Mouse (Mus musculus) cerebellum, adult 18-20 months (tissue): ENCODE measurements at regions not wholly inside any gene's neighbourhood (a gene's known extent, or its start where the extent isn't known, plus 50 kb on each side); places are given as distances from the start of the nearest gene placed in this dataset.

Source experiments
- DNase-seq, 2 experiments: peaks; one replicate each; pipeline ENCODE4 v3.0.0; 2021

DNA sequence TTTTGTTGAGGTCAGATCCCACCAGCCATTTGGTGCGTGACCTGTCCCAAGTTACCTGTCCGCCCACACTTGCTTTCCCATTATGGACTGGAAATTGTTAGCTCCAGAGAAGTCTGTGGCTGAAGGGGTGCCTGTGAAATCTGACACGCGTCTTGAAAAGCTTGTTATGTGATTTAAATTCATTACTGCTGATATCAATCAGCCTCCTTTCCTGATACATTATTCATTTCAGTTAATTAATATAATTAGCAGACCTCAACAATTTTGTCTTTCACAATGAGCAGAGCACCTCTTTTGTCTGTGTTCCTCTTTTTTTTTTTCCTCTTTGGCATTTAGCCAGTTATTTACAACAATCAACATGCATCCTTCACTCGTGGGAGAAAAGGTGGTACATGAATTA lies 58.6 kb upstream of the Grip1 start:
- no peak for DNase-seq

DNA sequence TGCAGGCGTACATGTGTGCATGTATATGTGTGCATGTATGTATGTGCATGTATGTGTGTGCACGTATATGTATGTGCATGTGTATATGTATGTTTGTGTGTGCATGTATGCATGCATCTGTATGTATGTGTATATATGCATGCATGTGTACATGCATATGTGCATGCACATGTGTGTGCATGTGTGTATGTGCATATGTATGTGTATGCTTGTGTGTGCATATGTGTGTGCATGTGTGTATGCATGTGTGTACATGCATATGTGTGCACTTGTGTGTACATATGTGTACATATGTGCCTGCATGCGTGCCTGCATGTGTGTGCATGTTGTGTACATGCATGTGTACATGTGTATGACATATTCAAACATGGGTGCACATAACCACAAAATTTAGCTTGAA lies 65.7 kb upstream of the Grip1 start:
- DNase-seq = no peak

GRCm38 (mm10) chr10:119382257-119382656 lies 71.4 kb upstream of the Grip1 start:
- DNase-seq = no peak

DNA sequence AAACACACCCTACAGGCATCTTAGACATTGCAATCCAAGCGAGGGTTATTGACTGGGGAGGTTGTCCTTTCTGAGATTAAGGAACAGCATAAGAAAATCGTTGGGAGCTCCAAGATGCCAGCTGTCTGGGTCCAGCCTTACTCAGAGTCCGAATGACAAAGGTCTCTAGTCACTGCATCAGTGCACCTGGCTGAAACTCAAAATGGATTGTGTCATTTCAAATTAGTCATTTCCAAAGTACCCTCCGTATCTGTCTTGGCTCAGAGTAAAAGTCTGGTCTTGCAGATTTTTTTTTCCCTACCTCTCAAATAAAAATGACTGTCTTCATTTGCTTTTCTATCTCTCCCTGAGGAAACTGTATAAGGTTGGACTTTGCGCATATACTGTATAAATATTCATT lies 85.1 kb upstream of the Grip1 start:
- DNase-seq = no peak

DNA sequence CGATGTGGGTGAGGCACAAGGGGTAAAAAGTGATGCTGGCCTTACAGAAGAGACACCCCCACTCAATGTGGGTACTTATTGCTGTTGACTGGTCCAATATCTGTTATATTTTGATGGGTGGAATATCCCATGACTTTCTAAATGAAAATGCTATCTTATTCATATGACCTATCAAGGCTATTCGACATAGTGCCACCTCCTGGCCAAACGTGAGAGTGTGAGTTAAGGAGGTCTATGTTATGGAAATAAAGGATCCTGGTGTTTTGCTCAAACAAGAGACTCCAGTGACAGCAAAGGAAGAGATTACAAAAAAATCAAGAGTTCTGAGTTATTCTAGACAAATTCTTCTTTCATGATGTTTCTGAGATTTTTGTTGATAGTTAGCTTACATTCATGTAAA lies 90.0 kb upstream of the Grip1 start:
- DNase-seq = peak; percentile 28 to 39

DNA sequence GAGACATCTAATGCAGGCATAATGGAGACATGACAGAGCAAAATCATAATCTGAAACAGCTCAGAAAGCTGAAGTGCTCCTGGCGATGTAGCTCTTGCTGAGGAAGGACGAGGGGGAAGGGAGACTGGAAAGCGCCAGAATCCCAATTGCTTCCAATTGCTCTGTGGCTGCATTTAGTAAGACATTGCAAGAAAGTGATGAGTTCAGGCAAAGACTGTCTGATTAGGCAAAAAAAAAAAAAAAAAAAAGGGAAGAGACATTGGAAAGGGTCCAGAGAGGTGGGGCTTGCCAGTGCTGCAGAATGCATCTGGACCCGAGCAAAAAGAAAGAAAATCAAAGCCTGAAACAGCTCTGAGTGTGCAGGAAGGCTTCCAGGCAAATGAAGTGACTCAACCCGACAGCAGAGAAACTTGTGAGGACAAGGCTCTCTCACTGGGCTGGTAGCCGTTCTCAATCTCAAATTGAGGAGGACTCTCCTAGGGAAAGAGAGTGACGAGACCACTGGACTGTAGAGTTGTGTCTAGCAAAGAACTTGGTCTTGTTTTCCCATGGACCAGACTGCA lies 94.8 kb upstream of the Grip1 start:
- no peak for DNase-seq

GRCm38 (mm10) chr10:119342317-119343114 lies 102.7 kb upstream of the Cand1 start:
- DNase-seq = no peak

DNA sequence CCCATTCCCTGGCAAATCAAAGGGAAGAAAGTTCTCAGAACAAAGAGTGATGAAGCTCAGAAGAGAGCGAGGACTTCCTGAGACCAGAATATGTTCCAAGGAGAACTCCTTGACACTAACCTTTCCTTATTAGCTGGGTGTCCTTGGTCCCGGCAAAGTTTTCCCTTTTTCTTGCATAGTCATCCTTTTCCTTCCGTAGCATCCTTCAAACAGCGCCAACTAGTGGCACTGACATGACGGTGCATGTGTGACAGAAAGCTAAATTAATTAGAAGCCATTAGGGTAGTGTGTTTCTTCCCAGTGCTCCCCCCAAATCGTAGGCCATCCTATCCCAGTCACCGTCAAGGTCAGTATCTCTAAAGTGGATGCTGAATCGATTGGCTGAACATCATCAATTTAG lies 100.5 kb upstream of the Cand1 start:
- DNase-seq = no peak

DNA sequence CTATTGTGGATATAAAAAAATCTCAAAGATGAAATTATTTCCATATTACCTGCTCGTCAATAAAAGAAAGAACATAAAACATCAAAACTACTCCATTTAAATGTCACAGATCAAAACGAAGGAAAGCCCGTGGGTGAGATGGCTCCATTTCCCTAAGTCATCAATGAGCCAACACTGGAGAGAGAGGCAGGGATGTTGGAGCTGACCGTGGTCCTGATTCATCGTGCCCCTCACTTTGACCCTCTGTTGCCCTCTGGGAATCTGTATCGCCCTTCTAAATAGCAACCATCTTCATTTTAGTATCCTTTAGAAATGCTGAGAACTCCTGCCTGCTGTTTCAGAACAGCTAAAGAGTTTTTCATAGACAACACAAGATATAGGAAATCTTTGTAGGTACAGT lies 87.1 kb upstream of the Cand1 start:
- DNase-seq = no peak

GRCm38 (mm10) chr10:119319953-119320352 lies 80.1 kb upstream of the Cand1 start:
- no peak for DNase-seq

- DNase-seq = no peak
Measured at GRCm38 (mm10) chr10:119318416-119318815, 78.6 kb upstream of the Cand1 start.

GRCm38 (mm10) chr10:119311578-119311977 lies 71.7 kb upstream of the Cand1 start:
- DNase-seq = no peak

DNA sequence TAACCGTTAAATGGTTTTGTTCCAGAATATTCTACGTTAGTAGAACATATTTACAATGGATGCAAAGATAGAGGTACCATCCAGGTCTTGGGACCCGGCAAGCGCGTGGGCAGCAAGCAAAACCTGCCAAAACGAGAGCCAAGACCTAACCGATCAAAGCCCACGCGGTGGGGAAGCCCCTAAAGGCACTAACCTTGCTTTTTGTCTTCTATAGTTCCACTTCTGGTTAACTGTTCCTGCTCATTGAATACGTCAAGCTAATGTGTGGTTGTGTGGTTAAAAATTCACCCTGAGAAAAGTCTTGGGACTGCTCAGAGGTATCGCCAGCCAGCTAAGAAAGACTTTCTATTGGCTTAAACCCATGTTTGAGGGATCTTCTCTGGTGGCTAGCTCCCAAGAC lies 55.9 kb upstream of the Cand1 start:
- DNase-seq = no peak

- peak; percentile 7 to 10 for DNase-seq
Measured at GRCm38 (mm10) chr10:119294454-119295149, 54.7 kb upstream of the Cand1 start.

DNA sequence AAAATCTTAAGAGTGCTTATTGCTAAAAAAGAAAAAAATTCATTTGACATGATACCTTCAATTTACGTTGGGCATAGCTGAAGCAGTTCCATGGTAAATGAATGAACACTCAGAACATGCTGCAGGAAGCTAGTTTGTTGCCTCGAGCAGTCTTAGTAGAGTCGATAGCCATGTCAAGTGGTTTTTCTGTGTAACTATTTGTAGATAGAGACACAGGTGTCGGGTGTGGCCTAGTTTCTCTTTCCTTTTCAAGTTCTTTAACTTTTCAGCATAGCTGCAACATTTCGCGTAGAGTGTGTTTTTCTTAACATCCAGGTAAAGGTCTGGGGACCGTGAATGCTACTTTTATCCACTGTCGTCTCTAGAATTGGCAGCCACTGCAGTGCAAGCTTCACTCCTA lies 53.5 kb upstream of the Cand1 start:
- DNase-seq = no peak
